Mouse (Mus musculus) layer of hippocampus, postnatal 10 days (tissue): ENCODE results near the gene Scarb1. TPM values are rescaled to one million over a fixed set of nuclear protein-coding genes. Genes with fewer than 3 reads are reported as not detected.
A peak's percentile ranks its signal among the peaks of the same experiment; 100 is the strongest.
"Not testable (repeated sequence)": the region's sequence is repeated elsewhere in the genome, so short reads cannot be mapped to it uniquely, and the experiment has no call there.

Experiments used
- DNase-seq, 2 experiments: peaks; one replicate each; pipeline ENCODE4 v3.0.0; 2021; ENCODE audit warnings: low spot score in 2 of 2
- long read RNA-seq: library from polyadenylated mRNA; stranded (forward); transcript quantifications from one replicate; pipeline ENCODE4 v2.0.0, GENCODE M21; 2023
- total RNA-seq, 2 experiments: library from RNA; stranded (reverse); gene quantifications; 2 replicates each; pipeline ENCODE4 v1.2.3; 2021

Gene Scarb1
- total RNA-seq, result 10 to 100 TPM; 55.4 to 56.7 TPM
- long read RNA-seq, transcript Scarb1-201 (13 exons, 2,521 nt), result minor isoform, 7 of 29 reads
- long read RNA-seq, transcript Scarb1-202 (12 exons, 2,367 nt), result major isoform, 15 of 29 reads
- long read RNA-seq, partial matches to known transcripts, result 3 of 29 reads
- long read RNA-seq, other reads (novel, unspliced or antisense), result 2 of 29 reads

- peak; percentile 86 to 91 for DNase-seq
Observed at GRCm38 (mm10) chr5:125340547-125341262, at the start of gene Scarb1. TSS of gene Scarb1 (minus strand) at chr5:125341094.

GRCm38 (mm10) chr5:125389579-125390441 is 48.9 kb upstream of the Scarb1 start, which contains the start of gene Ubc:
TSS of gene Ubc (minus strand) at chr5:125390202.
- DNase-seq, result peak; percentile 89

GRCm38 (mm10) chr5:125389131-125389578 is 48.3 kb upstream of the Scarb1 start, which contains the start of gene Gm10382:
TSS of gene Gm10382 (plus strand) at chr5:125389322.
- peak; percentile 80 to 83 for DNase-seq

GRCm38 (mm10) chr5:125388358-125389092 is 47.6 kb upstream of the Scarb1 start:
- no peak for DNase-seq

- not testable (repeated sequence) for DNase-seq
Observed at GRCm38 (mm10) chr5:125387295-125387694, 46.4 kb upstream of the Scarb1 start.

- DNase-seq, result no peak
Observed at GRCm38 (mm10) chr5:125385215-125385940, 44.5 kb upstream of the Scarb1 start.

- DNase-seq, result no peak
Observed at GRCm38 (mm10) chr5:125384512-125385214, 43.8 kb upstream of the Scarb1 start.

- no peak for DNase-seq
Observed at GRCm38 (mm10) chr5:125383637-125384420, 42.9 kb upstream of the Scarb1 start.

- peak; percentile 71 for DNase-seq
Observed at GRCm38 (mm10) chr5:125382673-125383558, 42.0 kb upstream of the Scarb1 start.

- no peak for DNase-seq
Observed at GRCm38 (mm10) chr5:125381954-125382672, 41.2 kb upstream of the Scarb1 start.

- no peak for DNase-seq
Observed at GRCm38 (mm10) chr5:125378919-125379318, 38.0 kb upstream of the Scarb1 start.

- DNase-seq, result no peak
Observed at GRCm38 (mm10) chr5:125377214-125377613, 36.3 kb upstream of the Scarb1 start.

GRCm38 (mm10) chr5:125375871-125376270 is 35.0 kb upstream of the Scarb1 start:
- DNase-seq, result no peak

- DNase-seq, result no peak
Observed at GRCm38 (mm10) chr5:125372027-125372426, 31.1 kb upstream of the Scarb1 start.

GRCm38 (mm10) chr5:125370950-125371693 is 30.2 kb upstream of the Scarb1 start:
- DNase-seq, result no peak

GRCm38 (mm10) chr5:125368568-125368967 is 27.7 kb upstream of the Scarb1 start:
- DNase-seq, result peak; percentile 62 to 77
